Mouse (Mus musculus) liver, embryonic 13.5 days (tissue): ENCODE data around the gene Txnip. TPM values are rescaled to one million over a fixed set of nuclear protein-coding genes. Genes with fewer than 3 reads are reported as not detected.

Source experiments
- ATAC-seq: fragments of 200-750 bp; cut with Nextera tagmentation; 2 replicates; pipeline ENCODE4 v1.8.0; 2017; ENCODE audit warnings: low read depth, mild to moderate bottlenecking, moderate number of reproducible peaks, moderate library complexity
- DNase-seq: peaks from one replicate; pipeline ENCODE4 v3.0.0; 2022
- H3K27ac ChIP-seq: fragments of 300-500 bp; sonication (generic); 2 replicates; pipeline ENCODE4 v1.5.1; 2015; ENCODE audit warnings: moderate library complexity, mild to moderate bottlenecking, inconsistent platforms
- H3K27me3 ChIP-seq: fragments of 300-500 bp; sonication (generic); 2 replicates; pipeline ENCODE4 v1.6.1; 2015; ENCODE audit warnings: mild to moderate bottlenecking, inconsistent platforms
- H3K36me3 ChIP-seq: fragments of 300-500 bp; sonication (generic); 2 replicates; pipeline ENCODE4 v1.6.1; 2015; ENCODE audit warnings: mild to moderate bottlenecking, inconsistent platforms
- H3K4me1 ChIP-seq: fragments of 300-500 bp; sonication (generic); replicated peaks from 2 replicates; pipeline ENCODE4 v1.6.1; 2015; ENCODE audit warnings: inconsistent platforms
- H3K4me2 ChIP-seq: fragments of 300-500 bp; sonication (generic); 2 replicates; pipeline ENCODE4 v1.6.1; 2015; ENCODE audit warnings: inconsistent platforms, mild to moderate bottlenecking, moderate library complexity
- H3K4me3 ChIP-seq: fragments of 300-500 bp; sonication (generic); replicated peaks from 2 replicates; pipeline ENCODE4 v1.5.1; 2015; ENCODE audit warnings: mild to moderate bottlenecking, inconsistent platforms
- H3K9ac ChIP-seq: fragments of 300-500 bp; sonication (generic); 2 replicates; pipeline ENCODE4 v1.6.1; 2015; ENCODE audit warnings: mild to moderate bottlenecking, inconsistent platforms
- H3K9me3 ChIP-seq: fragments of 300-500 bp; sonication (generic); replicated peaks from 2 replicates; pipeline ENCODE4 v1.6.1; 2016; ENCODE audit warnings: inconsistent platforms
- WGBS: fragments of 180-500 bp; shearing (Covaris S2); methylation state at CpG from one replicate; pipeline ENCODE4 v1.1.7; 2015; ENCODE audit not compliant: insufficient replicate concordance; 5-methylcytosine and 5-hydroxymethylcytosine counted together
- polyA plus RNA-seq: library from polyadenylated mRNA; unstranded; fragments of >200 nt; fragmentation: Nextera tagmentation; extraction: Ambion mirVana; gene quantifications from 2 replicates; pipeline ENCODE4 v1.2.1, GENCODE M21; 2015

The Txnip gene
- polyA plus RNA-seq, 1 experiment from 2014 or later, result 29.9 TPM

- H3K4me3 ChIP-seq, result peak overlapping the region; percentile 53
- WGBS, result 3% methylated on average over 9 of the region's 12 CpGs
- ATAC-seq, result no peak
These were observed 39.1 kb downstream of the Txnip start for GRCm38 (mm10) chr3:96596855-96597254.

GRCm38 (mm10) chr3:96597435-96597891, 39.7 kb downstream of the Txnip start:
- Histone ChIP-seq H3K4me2 (peak overlapping the region; percentile 68), H3K9me3 (no peaks in the 10 kb centered on the region), H3K36me3 (no peaks in the 10 kb centered on the region), H3K9ac (peak overlapping the region; percentile 56), H3K27ac (no peak overlapping the region), H3K4me3 (peak overlapping the region; percentile 53), H3K27me3 (peaks cover 78% of the 10 kb centered on the region), H3K4me1 (peaks cover 56% of the 10 kb centered on the region)
- ATAC-seq, result no peak
- DNase-seq, result no peak
- under 1% methylated on average over 40 of the region's 40 CpGs for WGBS

More at GRCm38 (mm10) chr3:96596855-96597254, 39.1 kb downstream of the Txnip start:
- no peak for DNase-seq
- Histone ChIP-seq H3K9ac (no peak overlapping the region), H3K4me2 (peak overlapping the region; percentile 68), H3K27me3 (peaks cover 72% of the 10 kb centered on the region), H3K36me3 (no peaks in the 10 kb centered on the region), H3K9me3 (no peaks in the 10 kb centered on the region), H3K4me1 (peaks cover 62% of the 10 kb centered on the region), H3K27ac (no peak overlapping the region)

- Histone ChIP-seq H3K36me3 (no peaks in the 10 kb centered on the region), H3K4me3 (peak overlapping the region; percentile 53), H3K27ac (no peak overlapping the region), H3K9ac (peak overlapping the region; percentile 56; the same call in 1 of the 2 replicates), H3K27me3 (peaks cover 86% of the 10 kb centered on the region), H3K4me2 (peak overlapping the region; percentile 68), H3K4me1 (peaks cover 46% of the 10 kb centered on the region), H3K9me3 (no peaks in the 10 kb centered on the region)
- ATAC-seq, result no peak
- WGBS, result 5% methylated on average over 54 of the region's 54 CpGs
- DNase-seq, result no peak
These were observed 40.7 kb downstream of the Txnip start for GRCm38 (mm10) chr3:96598156-96599068.

- ATAC-seq, result no peak
- Histone ChIP-seq H3K36me3 (no peaks in the 10 kb centered on the region), H3K4me1 (peaks cover 46% of the 10 kb centered on the region), H3K4me2 (no peak overlapping the region; the same call in 1 of the 2 replicates), H3K9ac (no peak overlapping the region), H3K27me3 (peaks cover 89% of the 10 kb centered on the region), H3K9me3 (no peaks in the 10 kb centered on the region), H3K4me3 (no peak overlapping the region), H3K27ac (no peak overlapping the region)
- DNase-seq, result no peak
- WGBS, result 68% methylated on average over 8 of the region's 8 CpGs
These were observed 41.3 kb downstream of the Txnip start for GRCm38 (mm10) chr3:96599069-96599393.

GRCm38 (mm10) chr3:96599411-96599810, 41.7 kb downstream of the Txnip start:
- H3K27ac ChIP-seq, result no peak overlapping the region
- peaks cover 46% of the 10 kb centered on the region for H3K4me1 ChIP-seq
- no peak overlapping the region for H3K4me3 ChIP-seq
- DNase-seq (no peak), ATAC-seq (no peak)
- no peaks in the 10 kb centered on the region for H3K9me3 ChIP-seq
- peaks cover 89% of the 10 kb centered on the region for H3K27me3 ChIP-seq
- no peak overlapping the region for H3K9ac ChIP-seq
- no peaks in the 10 kb centered on the region for H3K36me3 ChIP-seq
- WGBS, result 68% methylated on average over 3 of the region's 3 CpGs
- H3K4me2 ChIP-seq, result no peak overlapping the region

GRCm38 (mm10) chr3:96600639-96601250, 43.0 kb downstream of the Txnip start, which contains the start of gene Lix1l:
TSS of gene Lix1l (plus strand) at chr3:96601149.
- peaks cover 45% of the 10 kb centered on the region for H3K4me1 ChIP-seq
- peak within 1 kb of the TSS; percentile 64 for H3K27ac ChIP-seq
- H3K4me2 ChIP-seq, result peak within 1 kb of the TSS; percentile 85
- peaks cover 77% of the 10 kb centered on the region for H3K27me3 ChIP-seq
- peak within 1 kb of the TSS; percentile 67 for H3K4me3 ChIP-seq
- ATAC-seq (peak; percentile 94), DNase-seq (peak; percentile 77)
- H3K9ac ChIP-seq, result peak within 1 kb of the TSS; percentile 71
- H3K36me3 ChIP-seq, result no peaks in the 10 kb centered on the region
- 2% methylated on average over 27 of the region's 27 CpGs for WGBS
- H3K9me3 ChIP-seq, result no peaks in the 10 kb centered on the region

- H3K4me3 ChIP-seq, result peak overlapping the region; percentile 67
- H3K27ac ChIP-seq, result peak overlapping the region; percentile 64
- 3% methylated on average over 25 of the region's 40 CpGs for WGBS
- H3K4me2 ChIP-seq, result peak overlapping the region; percentile 85
- H3K27me3 ChIP-seq, result peaks cover 72% of the 10 kb centered on the region
- ATAC-seq, result no peak; the same call in 1 of the 2 replicates
- no peak for DNase-seq
- no peaks in the 10 kb centered on the region for H3K36me3 ChIP-seq
- peak overlapping the region; percentile 71 for H3K9ac ChIP-seq
- peaks cover 40% of the 10 kb centered on the region for H3K4me1 ChIP-seq
- no peaks in the 10 kb centered on the region for H3K9me3 ChIP-seq
These were observed 43.6 kb downstream of the Txnip start for GRCm38 (mm10) chr3:96601251-96601787.

- 45% methylated on average over 10 of the region's 10 CpGs for WGBS
These were observed 44.4 kb downstream of the Txnip start for GRCm38 (mm10) chr3:96601941-96602703.

GRCm38 (mm10) chr3:96602704-96603084, 44.9 kb downstream of the Txnip start:
- Histone ChIP-seq H3K4me1 (peaks cover 26% of the 10 kb centered on the region), H3K9ac (0 out of 2 replicates have a peak overlapping the region, but pooled peaks have one; percentile 4), H3K27me3 (peaks cover 58% of the 10 kb centered on the region), H3K9me3 (no peaks in the 10 kb centered on the region), H3K27ac (no peak overlapping the region; the same call in 1 of the 2 replicates), H3K4me2 (peak overlapping the region; percentile 85), H3K4me3 (no peak overlapping the region; the same call in 1 of the 2 replicates), H3K36me3 (no peaks in the 10 kb centered on the region)
- WGBS, result 49% methylated on average over 5 of the region's 5 CpGs
- ATAC-seq, result no peak
- DNase-seq, result no peak

More at GRCm38 (mm10) chr3:96601941-96602703, 44.4 kb downstream of the Txnip start:
- Histone ChIP-seq H3K4me1 (peaks cover 32% of the 10 kb centered on the region), H3K36me3 (no peaks in the 10 kb centered on the region), H3K4me3 (peak overlapping the region; percentile 67), H3K4me2 (peak overlapping the region; percentile 85), H3K9ac (peak overlapping the region; percentile 71; the same call in 1 of the 2 replicates), H3K27ac (no peak overlapping the region; the same call in 1 of the 2 replicates), H3K9me3 (no peaks in the 10 kb centered on the region), H3K27me3 (peaks cover 64% of the 10 kb centered on the region)
- DNase-seq (no peak), ATAC-seq (no peak)

- Histone ChIP-seq H3K27me3 (peaks cover 52% of the 10 kb centered on the region), H3K27ac (no peak overlapping the region), H3K36me3 (no peaks in the 10 kb centered on the region), H3K4me1 (peaks cover 20% of the 10 kb centered on the region), H3K4me2 (no peak overlapping the region), H3K9me3 (no peaks in the 10 kb centered on the region), H3K9ac (no peak overlapping the region), H3K4me3 (no peak overlapping the region)
- DNase-seq, result no peak
- ATAC-seq, result no peak
- 70% methylated on average over 5 of the region's 5 CpGs for WGBS
These were observed 45.6 kb downstream of the Txnip start for GRCm38 (mm10) chr3:96603311-96603710.
